Mouse (Mus musculus) 3134 (cell line): ENCODE measurements at regions not wholly inside any gene's neighbourhood (a gene's known extent, or its start where the extent isn't known, plus 50 kb on each side); places are given as distances from the start of the nearest gene placed in this dataset.

Experiments
- DNase-seq: peaks from one replicate; pipeline ENCODE4 v3.0.0-alpha.2; 2011; ENCODE audit warnings: low spot score; ENCODE audit not compliant: insufficient read length; ENCODE audit errors: extremely low read depth

GRCm38 (mm10) chr1:154999501-155000131 lies 99.8 kb downstream of the Ier5 start:
- no peak for DNase-seq

- no peak for DNase-seq
Observed at GRCm38 (mm10) chr1:154995778-154996390, 103.6 kb downstream of the Ier5 start.

GRCm38 (mm10) chr1:154993927-154994856 lies 105.2 kb downstream of the Ier5 start:
- DNase-seq = no peak

GRCm38 (mm10) chr1:154983325-154983724 lies 99.0 kb upstream of the Cacna1e start:
- DNase-seq = no peak

GRCm38 (mm10) chr1:154982836-154983235 lies 98.5 kb upstream of the Cacna1e start:
- DNase-seq = no peak

- DNase-seq = no peak
Observed at GRCm38 (mm10) chr1:154981687-154982086, 97.4 kb upstream of the Cacna1e start.

GRCm38 (mm10) chr1:154975732-154976131 lies 91.4 kb upstream of the Cacna1e start:
- no peak for DNase-seq

GRCm38 (mm10) chr1:154961271-154961670 lies 77.0 kb upstream of the Cacna1e start:
- no peak for DNase-seq

GRCm38 (mm10) chr1:154956625-154957031 lies 72.3 kb upstream of the Cacna1e start:
- no peak for DNase-seq

- no peak for DNase-seq
Observed at GRCm38 (mm10) chr1:154952679-154953078, 68.4 kb upstream of the Cacna1e start.
